Mouse (Mus musculus) layer of hippocampus, adult 18-20 months (tissue): ENCODE measurements around the gene Dnajc5. TPM values are rescaled to one million over a fixed set of nuclear protein-coding genes. Genes with fewer than 3 reads are reported as not detected.

Source experiments
- DNase-seq, 2 experiments: peaks; one replicate each; pipeline ENCODE4 v3.0.0; 2022; ENCODE audit warnings: low spot score in 2 of 2
- total RNA-seq, 2 experiments: library from RNA; stranded (reverse); gene quantifications; 2 replicates each; pipeline ENCODE4 v1.2.3; 2021

Dnajc5 gene
- total RNA-seq, 2 experiments from 2014 or later = 274 to 282 TPM

DNA sequence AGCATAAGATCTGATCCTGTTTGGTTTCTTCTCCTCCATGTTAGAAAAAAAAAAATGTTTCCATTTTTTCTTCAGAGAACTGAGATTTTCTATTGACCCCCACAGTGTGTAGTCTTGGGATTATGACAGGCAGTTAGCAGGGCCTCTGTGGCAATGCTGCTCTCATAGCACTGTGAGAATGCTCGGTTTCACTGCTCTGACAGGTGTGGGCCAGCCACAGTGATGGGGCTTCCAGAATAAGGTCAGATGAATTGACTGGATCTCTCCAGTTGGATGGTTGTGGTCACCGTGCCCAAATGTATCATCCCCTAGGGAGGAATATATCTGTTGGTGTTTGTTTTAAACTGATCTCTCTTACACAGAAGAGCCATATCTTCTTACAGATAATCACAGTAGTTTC lies 11.1 kb upstream of the Dnajc5 start:
- no peak for DNase-seq

DNA sequence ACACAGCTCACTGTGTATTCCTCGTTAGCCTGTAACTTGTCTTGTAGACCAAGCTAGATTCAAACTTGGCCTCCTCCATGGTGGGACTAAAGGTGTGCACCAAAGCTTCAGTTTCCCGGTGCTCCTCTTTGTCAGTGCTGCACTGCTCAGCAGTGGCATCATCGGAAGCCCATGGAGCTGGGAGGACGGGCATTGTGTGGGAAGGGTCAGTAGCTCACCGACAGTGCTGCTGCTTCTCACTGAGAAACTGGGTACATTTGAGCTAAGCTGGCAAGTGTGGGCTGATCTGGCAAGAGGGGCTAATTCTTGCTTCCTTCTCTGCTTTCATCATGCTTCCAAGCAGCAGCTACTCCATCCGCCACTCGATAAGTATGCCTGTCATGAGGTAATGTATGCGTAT lies 9.1 kb upstream of the Dnajc5 start:
- DNase-seq = no peak

DNA sequence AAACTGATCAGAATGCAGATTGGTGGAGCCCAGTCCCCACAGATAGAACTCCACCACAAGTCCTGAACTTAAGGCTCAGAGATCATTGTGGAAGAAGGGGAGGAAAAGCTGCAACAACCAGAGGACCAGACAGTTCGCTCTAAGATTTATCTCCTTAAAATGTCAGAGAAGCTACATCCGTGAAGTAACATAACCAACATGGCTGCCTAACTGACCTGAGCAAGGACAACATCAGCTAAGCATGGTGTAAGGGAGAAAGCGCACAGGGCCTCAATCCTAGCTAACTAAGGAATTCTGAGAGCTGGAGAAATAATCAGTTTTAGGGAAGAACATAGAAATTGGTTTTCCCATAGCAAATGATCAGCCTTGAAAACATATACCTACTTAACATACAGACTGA lies 1.1 kb upstream of the Dnajc5 start:
- no peak for DNase-seq

DNA sequence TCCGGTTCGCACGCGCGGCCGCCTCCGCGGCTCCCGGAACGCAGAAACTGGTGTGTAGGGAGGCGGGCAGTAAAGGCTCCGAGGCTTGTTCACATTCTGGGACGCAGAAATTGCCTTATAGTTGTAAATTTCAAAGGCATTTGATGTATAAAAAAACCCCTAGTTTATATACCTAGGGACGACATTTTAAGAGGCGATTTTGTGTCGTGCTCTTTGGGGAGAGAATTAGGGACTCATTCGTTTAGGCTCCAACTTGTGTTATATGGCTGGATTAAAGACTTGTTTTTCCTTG lies 597 bp downstream of the Dnajc5 start:
- no peak for DNase-seq

DNA sequence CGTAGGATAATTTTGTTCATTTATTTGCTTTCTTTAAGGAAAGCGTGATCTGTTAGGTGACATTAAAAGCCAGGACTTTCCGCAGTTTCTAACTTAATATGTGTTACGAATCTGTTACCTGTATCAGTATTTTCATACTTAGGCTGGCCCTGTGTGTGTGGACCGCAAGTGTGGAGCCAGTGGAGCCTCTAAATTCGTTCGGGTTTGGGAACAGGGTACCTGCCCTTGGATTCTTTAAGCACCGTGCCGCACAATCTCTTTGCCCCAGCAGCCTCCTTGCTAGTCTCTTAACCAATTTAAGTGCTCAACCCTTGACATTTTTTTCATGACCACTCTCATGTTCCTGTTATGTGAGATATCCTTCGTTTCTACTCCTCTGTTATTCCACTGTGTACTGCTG lies 1.2 kb downstream of the Dnajc5 start:
- DNase-seq = no peak

DNA sequence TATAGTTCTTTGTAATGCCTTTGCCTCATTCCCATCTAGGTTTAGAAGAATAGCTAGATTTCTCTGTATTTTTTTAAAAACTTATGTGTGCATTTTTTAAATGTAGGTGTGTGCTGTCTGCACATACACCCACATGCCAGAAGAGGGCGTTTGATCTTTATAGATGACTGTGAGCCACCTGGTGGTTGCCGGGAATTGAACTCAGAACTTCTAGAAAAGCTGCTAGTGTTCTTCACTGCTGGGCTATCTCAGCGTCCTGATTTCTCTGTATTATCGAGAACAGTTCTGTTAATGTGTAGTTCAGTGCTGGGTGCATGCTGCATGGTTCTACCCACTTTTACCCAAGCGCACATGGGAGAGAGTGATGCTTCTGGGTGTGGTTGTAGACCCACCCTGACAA lies 2.5 kb downstream of the Dnajc5 start:
- DNase-seq = peak in 1 of 2 experiments; percentile 35

DNA sequence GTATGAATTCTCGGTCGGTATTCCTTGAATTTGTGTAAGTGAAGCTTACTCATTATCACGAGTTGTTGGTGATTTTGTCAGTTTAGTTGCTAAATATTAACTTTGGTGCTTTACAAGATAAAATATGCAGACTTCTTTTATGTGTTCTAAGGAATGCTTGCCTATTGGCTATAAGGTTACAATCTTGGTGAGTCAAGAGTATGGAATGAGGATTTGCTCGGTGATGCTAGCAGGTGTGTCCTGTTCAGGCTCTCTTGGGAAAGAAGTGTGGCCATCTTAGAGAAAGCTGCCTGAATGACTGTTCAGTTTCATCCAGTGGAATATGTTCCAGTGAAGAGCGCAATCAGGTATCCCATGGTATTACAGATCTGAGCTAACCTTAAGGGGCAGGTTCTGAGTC lies 5.2 kb downstream of the Dnajc5 start:
- no peak for DNase-seq

DNA sequence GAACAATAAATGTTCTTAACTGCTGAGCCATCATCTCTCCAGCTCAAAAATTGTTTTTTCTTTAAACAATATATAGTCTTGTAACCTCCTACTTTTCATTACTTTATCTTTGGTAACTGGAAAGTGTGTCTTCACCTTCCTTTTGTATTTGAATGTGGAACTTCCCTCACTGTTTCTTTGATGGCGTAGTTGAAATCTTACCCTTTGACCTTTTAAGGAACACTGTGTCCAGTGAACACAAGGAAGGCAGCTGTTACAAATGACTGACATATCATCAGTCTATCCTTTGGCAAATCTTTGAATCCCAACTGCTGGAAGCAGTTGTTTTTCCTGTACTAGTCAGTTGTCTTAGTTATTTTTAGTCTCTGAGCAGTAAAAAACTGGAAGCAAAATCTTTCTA lies 8.8 kb downstream of the Dnajc5 start:
- no peak for DNase-seq

DNA sequence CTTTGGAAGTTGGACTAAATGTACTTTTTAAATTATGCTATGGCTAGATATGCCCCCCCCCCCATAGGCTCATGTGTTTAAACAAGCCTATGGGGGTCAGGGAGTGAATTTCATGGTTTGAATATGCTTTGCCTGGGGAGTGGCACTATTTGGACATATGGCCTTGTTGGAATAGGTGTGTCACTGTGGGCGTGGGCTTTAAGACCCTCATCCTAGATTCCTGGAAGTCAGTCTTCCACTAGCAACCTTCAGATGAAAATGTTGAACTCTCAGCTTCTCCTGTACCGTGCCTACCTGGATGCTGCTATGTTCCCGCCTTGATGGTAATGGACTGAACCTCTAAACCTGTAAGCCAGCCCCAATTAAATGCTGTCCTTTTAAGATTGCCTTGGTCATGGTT lies 12.3 kb downstream of the Dnajc5 start:
- no peak for DNase-seq

DNA sequence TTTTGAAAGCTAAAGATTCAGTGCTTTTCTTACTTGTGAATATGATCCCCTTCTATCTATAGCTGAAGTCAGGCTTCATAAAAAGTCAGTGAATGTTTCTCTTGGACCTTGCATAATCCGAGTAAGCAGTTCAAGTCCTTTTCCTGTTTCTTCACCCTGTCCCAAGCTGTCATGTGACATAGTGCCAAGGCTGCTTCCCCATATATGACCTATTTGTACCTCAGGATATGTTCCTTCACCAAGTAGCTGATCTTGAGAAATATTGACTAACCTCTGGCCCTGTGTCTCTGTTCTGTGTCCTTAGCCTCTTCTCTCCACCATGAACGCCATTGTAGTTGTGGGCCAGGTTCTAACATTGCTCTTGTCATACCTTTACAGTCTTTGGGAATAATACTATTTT lies 16.1 kb downstream of the Dnajc5 start:
- no peak for DNase-seq

DNA sequence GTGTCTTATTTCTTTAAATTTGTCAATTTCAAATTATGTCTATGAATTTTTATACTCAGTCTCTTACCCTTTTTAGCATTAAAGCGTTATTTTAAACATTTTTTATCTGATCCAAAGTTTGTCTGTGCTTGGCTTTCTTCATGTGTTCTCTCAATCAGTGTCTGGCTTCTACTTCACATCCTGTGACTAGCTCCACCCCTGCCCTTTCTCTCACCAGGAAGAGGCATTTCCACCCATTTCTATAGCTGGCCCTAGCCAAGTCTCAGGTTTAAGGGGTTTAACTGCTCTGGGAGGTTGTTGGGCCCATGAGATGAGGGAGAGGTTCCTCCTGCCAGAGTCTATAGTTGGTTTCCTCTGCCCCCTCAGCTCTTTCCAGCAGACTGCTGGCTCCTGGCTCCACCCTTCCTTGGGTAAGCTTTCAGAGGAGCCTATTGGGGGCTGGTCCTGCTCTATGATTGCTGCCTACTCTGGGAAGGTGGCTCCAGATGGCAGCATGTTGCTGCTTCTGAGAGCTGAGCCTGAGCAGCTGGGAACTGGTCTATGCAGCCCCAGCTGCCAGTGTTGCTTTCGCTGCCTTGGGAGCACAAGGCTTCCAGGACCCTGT lies 17.3 kb downstream of the Dnajc5 start:
- peak; percentile 65 for DNase-seq

DNA sequence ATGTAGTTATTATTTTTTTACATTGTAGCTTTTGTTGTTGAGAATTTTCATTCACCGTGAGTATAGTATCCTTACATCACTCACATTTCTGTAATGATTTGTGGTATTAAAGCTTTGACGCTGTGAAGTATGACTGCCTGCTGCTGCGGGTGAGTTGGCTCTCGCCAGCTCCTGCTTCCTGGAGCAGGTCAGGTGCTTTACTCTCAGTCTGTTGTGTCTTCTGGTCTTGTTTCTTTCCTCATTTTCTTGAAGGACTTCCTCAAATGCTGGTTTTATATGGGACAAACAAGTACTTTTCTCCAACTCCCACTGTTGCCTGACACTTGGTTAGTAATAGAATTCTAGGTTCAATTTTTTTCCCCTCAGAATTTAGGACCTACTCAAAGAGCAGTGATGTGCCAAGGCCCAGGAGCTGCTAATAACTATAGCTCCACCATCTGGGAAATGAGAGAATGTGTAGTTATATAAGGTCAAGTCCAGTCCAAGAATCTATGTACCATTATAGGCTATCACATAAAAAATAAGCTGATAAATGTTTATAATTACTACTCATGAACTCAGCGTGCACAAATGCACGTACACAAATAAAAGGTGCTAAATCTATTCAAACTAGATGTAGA lies 21.6 kb downstream of the Dnajc5 start:
- no peak for DNase-seq

DNA sequence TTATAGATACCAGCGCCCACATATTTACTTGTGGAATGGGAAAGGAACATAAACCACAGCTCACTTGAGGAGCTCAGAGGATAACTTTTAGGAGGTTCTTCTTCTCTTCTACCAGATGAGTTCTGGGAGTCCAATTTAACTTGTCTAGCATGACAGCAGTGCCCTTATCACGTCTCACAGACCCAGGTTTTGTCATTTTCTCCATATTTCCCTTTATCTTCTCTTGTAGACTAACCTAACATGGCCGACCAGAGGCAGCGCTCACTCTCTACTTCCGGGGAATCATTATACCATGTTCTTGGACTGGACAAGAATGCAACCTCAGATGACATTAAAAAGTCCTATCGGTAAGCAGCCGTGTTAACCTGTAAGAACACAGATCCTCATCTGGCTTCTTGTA lies 25.9 kb downstream of the Dnajc5 start:
- no peak for DNase-seq

DNA sequence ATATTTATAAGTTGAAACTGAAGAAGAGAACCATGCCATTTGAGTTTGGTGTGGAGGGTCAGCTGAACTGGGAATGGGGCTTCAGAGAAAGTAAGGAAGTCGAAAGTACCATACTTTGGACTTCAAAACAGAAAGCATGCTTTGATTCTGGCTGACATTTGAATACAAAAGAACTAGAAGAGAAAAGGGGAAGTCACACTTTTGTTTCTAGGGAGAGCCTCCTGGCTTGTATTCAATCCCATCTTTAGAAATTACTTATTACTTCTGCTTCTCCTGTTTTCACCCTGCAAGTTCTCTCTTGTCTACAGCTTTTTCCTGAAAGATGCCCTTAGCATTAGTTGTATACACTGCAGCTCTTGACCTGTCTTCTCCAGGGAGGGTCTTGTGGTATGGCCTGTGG lies 27.9 kb downstream of the Dnajc5 start:
- DNase-seq = no peak

DNA sequence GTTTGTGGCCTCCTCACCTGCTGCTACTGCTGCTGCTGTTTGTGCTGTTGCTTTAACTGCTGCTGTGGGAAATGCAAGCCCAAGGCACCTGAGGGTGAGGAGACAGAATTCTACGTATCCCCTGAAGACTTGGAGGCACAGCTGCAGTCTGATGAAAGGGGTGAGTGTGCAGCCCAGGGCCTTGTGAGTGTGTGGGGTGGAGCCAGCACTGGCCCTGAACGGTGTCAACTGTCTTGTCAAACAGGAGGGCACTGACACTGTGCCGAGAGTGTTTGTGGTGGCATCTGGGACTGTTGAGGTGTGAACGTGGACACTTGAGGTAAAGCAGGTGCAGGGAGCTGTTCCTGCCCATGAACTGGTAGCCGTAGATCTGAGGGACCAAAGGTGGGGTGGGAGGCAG lies 28.4 kb downstream of the Dnajc5 start:
- DNase-seq = no peak

DNA sequence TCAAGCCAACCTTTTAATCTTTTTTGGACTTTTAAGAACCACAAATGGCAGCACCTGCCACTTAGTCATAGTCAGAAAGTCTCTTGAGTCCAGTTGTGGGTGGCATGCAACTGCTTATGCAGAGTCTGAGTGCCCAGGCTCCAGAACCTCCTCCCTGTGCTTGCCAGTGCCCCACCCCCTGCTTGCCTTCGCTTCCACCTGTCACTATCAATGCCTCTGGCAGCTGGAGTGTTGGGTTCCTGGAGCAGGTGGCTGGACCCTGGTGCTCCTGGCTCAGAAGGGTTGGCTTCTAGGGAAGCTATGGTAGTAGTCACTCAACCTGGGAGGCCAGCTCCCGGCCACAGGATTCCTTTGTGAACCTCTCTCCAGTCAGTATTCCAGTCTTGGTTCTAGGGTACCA lies 29.9 kb downstream of the Dnajc5 start:
- DNase-seq = no peak

DNA sequence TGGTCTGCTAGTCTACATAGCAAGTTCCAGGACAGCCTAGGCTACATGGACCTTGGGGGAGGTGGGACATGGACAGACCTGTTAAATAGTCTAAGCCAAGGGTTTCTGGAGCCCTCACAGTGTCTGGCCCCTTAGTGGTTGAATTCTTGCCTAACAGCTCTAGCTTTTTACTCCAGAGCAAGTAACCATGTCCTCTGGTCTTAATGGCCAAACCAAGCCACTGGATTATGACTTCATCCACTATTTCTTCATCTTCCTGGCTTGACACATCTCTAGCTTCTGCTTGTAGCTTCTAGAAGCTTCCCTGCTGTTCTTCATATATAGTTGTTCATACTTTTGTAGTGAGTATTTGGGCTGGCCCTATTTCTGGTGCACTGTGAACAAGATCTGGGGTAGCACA lies 33.5 kb downstream of the Dnajc5 start:
- no peak for DNase-seq

DNA sequence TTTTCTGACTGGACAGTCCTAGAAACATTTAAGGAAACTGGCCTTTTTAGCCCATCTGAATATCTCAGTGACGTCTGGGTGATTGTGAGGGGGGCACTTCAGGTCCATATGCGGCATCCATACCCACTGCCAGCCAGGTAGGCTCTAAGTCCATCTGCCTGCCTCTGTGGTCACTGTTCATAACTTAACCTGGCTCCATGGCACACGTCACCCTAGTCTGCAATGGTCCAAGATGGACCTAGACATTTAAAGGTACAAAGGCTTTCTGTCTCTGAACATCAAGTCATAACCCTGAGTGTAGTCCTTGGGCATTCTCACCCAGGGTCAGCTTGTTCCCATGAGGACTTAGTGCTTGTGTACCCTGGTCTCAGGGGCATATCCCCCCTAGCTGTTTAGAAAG lies 47.1 kb downstream of the Dnajc5 start:
- DNase-seq = no peak

DNA sequence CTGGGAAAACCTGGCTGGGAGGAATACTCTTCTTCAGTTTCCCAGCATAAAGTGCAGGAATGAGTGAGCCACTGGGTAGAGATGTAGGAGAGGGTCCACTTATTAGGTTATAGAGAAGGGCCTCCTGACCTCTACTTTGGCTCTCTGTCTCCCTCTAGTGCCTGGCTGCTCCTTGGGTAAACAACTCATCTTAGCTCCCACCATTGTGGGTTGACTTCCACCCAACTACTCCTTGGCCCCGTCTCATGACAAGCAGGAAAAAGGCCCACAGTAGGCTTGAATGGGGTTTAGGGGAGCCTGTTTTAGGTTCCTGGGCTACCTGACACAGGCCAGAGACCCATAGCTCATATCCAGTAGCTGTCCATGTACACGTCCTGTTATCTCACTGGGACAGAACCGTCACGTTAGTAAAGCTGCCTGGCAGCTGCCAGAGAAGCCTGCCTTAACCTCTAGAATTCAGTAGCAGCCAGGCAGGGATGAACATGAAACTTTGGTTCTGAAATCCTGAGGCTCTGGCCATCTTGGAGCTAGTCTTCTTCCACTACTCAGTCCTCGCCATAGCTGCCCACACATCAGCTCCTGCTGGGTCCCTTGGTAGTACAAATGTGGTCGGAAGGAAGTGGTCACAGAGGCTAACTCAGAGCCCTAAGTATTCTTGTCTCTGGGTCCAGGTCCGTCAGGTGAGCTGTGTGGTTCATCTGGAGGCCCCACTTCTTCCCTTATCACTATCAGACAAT lies 48.2 kb downstream of the Dnajc5 start:
- no peak for DNase-seq

DNA sequence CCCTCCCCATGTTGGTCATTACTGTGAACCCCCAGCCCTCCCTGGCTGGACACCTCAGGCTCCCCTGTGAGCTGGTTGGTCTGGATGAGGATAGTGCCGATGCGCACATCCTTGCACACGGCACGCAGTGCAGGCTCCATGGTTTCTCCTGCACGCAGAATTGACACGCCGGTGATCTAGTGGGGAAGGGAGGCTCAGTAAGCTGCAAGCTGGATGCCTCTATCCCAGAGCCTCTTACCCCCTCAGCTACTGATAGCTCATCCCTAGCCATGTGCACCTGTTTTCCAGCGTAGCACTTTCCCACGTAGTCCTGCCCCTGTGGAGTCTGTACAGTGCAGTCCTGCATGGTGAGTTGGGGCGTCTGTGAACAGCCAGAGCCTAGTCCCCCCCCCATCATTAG lies 49.6 kb downstream of the Dnajc5 start:
- DNase-seq = no peak

DNA sequence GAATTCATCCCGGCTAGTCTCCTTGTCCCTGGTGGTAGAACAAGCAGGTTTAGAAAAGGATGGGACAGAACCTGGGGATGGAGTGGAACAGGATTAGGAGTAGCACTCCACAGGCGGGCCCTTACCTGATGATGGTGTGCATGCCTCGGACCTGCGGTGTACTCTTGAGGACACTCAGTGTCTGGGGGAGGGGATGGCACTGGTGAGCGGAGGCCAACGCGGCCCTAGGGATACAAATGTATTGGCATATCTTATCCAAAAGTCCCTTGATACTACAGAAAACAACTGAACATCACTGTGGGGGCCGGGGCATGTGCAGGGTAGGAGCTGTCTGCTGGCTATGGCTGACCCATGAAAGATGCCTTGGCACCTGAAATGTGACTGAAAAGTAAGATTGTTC lies 50.1 kb downstream of the Dnajc5 start:
- DNase-seq = no peak

DNA sequence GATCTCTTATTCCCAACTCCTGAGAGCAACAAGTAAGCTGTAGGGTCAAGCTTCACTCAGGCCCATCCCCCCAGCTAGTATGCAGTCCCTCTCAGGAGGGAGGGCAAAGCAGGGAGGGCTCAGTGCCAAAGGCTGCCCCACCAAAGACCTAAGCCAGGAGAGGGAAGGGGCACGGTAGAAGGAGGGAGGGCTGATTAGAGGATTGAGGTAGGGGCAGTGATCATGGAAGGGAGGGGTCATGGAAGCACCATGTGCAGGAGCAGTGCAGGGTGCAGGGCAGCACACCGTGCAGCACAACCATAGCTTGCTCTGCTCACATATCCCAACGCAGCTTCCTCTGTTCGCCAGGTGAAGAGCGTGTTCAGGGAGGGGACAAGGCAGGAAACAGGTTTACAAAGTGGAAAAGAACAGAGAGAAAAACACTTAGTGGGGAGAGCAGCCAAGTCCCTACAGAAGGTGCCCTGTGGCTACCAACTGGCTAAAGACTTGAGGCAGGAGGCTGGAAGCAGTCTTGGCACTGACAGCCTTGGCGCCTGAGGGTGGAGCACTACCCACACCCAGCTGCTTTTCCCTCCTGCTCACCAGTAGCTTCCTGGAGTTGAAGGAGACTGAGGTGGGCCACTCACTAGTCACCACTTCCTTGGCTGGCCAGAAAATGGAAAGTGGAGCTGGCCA lies 50.8 kb downstream of the Dnajc5 start:
- peak in 1 of 2 experiments; percentile 58 for DNase-seq
